Mouse (Mus musculus) left cerebral cortex, postnatal 14 days (tissue): ENCODE measurements around the gene Sectm1a. TPM values are rescaled to one million over a fixed set of nuclear protein-coding genes. Genes with fewer than 3 reads are reported as not detected.
"Not testable (repeated sequence)": the region's sequence is repeated elsewhere in the genome, so short reads cannot be mapped to it uniquely, and the experiment has no call there.

Experiments used
- DNase-seq, 2 experiments: peaks; one replicate each; pipeline ENCODE4 v3.0.0; 2021 to 2022; ENCODE audit warnings: low spot score in 2 of 2, mixed read lengths in 1 of 2
- intact Hi-C: fragments of 180-260 bp; cut with DNase I; formaldehyde crosslinking; loops from one replicate; pipeline ENCODE4 v1.15.1; 2025
- long read RNA-seq, 2 experiments: library from polyadenylated mRNA; stranded (forward); transcript quantifications; one replicate each; pipeline ENCODE4 v2.0.0; 2021
- total RNA-seq, 2 experiments: library from RNA; stranded (reverse); gene quantifications; 2 replicates each; pipeline ENCODE4 v1.2.3; 2021

The Sectm1a gene
- not detected for total RNA-seq
- long read RNA-seq, experiment 1 = 0 reads
- long read RNA-seq, experiment 2 = 0 reads

DNA sequence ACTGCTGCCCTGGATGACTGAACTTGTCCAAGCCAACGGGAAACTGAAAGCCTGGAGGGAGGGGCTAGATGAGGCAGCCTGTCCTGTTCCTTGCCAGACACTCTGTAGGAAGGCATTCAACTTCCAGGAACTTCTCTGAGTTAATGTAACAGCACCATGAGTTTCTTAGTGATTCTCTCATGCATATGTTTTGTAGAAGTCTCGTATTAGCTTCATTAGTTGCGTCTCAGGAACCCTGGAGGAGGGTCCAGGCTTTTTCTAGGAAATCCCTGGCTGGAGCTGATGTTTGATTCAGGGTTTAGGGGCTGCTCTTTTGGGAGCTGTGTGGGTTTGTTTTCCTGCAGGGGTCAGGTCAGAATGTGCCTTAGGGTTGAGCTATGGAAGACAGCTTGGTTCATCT is at the start of gene Sectm1a:
Gene Sectm1a, minus strand, starts transcription at position 101 of the 400 bp plus-strand sequence.
- intact Hi-C loops = no loop called here

DNA sequence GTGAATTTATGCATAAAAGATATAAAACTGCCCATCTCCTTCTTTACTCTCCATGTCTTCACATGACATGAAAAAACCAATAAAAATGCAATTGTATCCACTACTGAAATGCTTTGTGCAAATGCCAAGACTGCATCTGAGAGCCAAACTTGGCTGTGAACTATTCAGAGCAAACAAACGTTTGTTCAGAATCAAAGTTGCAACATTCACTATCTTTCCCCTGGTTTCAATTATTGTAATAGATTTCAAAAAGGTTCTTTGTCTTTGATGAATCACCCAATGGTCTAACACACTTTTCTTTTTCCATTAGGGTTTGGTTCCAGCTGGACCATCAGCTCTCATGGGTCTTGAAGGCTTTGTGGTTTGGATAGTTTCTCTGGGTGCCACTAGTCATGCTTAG is 48.6 kb upstream of the Sectm1a start:
- DNase-seq = no peak
- intact Hi-C loops = no loop called here

More for the DNA sequence above, at the start of gene Sectm1a:
- DNase-seq = no peak

DNA sequence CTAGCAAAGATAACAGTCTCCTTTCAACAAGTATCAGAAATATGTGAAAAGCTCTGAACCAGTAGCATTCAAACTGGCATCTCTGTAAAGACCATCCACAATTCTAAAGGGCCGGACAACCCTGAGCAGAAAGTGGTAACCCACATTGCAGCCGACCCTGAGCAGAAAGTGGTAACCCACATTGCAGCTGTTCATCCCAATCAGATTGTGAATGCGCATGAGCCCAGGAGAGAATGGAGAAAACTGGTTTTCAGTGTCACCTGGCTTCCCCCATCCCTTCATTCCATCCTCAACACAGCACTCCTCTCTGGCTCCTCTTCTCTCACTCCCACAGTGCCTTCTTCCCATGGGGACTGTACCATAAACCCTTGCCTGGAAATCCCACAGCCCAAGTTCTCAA is 46.4 kb upstream of the Sectm1a start:
- no peak for DNase-seq
- intact Hi-C loops = no loop called here

DNA sequence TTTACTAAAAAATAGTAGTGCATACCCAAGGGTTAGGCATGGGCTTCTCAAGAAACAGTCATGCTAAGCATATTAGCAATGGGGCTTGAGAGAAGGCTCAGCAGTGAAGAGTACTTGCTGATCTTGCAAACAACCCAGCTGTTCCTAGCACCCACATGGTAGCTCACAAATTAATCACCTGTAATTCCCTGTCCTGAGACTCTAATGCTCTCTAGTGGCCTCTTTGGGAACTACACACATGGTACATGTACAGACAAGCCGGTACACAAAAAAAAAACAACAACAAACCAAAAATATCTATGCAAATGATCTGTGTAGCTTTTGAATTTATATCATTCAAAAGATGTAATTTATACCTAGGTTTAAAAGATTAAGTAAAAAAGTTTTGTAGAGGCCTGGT is 45.4 kb upstream of the Sectm1a start:
- intact Hi-C loops = no loop called here

DNA sequence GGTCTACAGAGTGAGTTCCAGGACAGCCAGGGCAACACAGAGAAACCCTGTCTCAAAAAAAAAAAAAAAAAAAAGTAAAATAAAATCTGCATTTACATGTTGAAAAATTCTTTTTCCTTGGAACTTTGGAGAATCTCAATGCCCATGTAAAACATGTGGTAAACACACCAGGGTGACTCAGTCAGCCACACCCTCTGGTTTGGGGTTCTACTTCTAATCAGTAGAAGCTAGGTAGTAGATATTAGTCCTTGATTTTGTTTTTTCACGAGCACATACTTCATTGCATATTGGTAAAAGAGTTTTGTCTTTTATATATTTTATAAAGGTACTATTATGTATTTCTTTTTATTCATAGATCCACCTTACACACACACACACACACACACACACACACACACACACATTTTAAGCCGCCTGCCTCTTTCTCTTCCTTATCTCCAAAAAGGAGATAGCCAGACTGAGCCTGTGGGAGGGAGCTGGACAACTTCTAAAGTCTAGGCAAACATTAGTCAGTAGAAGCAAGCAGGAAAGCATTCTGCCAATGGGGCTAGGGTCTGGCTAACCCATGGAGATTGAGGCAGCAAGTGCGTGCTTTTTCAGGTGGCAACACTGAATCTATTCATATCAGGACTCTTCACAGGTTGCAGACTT is 44.6 kb upstream of the Sectm1a start:
- DNase-seq = no peak

More for the DNA sequence above, 45.4 kb upstream of the Sectm1a start:
- DNase-seq = no peak

DNA sequence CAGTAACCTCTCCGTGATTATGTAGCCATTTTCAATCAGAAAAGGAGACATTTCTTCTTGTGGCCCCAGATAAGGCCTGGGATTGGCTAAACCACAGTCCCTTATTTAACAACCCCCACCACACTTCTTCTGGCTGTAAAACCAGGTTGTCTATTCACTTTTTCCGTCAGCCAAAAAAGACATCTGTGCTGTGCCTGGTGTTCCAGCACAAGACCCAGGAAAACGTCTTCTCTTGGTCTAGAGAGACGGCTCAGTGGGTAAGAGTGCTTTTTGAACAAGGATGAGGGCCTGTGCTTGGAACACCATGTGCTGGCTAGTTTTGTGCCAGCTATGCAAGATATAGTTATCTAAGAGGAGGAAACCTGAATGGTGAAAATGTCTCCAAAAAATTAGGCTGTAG is 42.4 kb upstream of the Sectm1a start:
- intact Hi-C loops = no loop called here
- peak in 1 of 2 experiments; percentile 15 for DNase-seq

More for the DNA sequence above, 44.6 kb upstream of the Sectm1a start:
- intact Hi-C loops = no loop called here

DNA sequence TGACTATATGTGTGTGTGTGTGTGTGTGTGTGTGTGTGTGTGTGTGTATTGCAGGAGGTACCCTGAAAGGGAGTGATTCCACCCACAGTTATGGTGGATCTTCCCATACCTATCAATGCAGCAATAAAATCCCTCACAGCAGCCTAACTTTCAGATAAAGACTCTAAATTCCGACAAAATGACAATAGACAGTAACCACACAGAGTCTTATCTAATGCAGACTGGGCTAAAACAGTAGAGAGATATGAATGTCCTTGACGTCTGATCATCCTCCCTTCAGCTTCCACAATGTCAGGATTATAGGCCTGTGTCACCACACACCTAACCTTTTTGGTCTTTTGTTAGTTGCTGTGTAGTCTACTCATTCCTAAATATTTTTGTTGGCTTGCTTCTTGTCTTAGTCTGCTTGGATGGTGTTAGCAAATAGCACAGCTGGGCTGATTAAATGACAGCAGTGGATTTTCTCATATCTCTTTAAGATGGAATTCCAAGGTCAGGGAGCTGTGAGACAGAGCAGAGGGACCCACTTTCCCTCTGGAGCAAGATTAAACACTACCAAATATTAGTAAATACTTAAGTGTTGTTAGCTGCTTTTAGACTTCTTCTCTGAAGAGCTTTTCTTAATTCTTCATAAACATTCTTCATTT is 41.1 kb upstream of the Sectm1a start:
- no peak for DNase-seq
- intact Hi-C loops = no loop called here

DNA sequence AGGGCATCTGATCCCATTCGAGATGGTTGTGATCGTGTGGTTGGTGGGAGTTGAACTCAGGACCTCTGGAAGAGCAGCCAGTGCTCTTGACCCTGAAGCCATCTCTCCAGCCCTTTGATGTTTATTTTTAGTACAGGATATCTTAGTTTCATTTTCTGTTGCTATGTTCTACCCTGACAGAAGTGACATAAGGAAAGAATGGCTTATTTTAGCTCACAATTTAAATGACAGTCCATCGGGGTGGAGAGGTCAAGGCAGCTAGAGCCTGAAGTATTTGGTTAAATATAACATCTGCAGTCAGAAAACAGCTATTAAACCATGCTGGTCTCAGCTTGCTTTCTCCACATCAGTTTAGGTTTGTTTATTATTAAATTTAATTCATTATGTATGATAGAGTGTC is 40.1 kb upstream of the Sectm1a start:
- intact Hi-C loops = no loop called here
- DNase-seq = no peak

DNA sequence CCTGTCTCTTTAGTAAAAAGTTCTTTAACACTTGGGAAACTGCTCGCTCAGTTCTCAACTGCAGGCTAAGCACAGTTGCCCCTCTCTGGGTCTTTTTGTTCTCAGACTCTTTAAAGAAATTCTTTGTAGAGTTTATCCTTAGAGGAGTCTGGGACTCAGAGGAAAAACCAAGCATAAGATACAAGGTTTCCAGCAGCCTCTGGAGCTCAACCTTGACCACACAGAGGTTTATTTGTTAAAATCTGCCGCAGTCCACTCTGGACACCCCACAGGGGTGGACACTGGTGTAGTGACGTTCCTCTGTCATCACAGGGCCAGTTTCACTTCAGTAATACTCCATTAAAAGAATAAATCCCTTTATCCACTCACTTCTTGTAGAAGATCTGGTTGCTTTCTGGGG is 37.6 kb upstream of the Sectm1a start, which contains the start of gene Tex19.2:
Gene Tex19.2, minus strand, starts transcription at position 101 of the 400 bp plus-strand sequence.
- intact Hi-C loops = no loop called here
- no peak for DNase-seq

DNA sequence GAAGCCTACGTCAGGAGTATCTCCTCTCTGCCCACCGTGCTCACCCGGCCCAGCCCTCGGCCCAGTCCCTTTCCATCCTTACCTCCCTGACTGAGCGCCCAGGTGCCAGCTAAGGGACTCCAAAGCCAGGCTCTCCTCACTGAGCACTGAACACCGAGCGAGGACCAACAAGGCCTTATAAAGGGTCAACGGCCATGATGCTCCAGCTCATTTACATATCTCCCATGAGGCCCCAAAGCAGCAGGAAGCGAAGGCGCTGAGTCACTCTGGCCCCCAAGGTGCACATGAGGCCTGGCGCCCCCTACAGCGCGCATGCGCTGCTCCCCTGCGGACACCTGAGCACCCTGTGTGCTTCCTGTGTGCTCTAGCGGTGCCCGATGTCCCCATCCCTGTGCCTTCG is 37.1 kb upstream of the Sectm1a start:
- no peak for DNase-seq
- intact Hi-C loops = no loop called here

DNA sequence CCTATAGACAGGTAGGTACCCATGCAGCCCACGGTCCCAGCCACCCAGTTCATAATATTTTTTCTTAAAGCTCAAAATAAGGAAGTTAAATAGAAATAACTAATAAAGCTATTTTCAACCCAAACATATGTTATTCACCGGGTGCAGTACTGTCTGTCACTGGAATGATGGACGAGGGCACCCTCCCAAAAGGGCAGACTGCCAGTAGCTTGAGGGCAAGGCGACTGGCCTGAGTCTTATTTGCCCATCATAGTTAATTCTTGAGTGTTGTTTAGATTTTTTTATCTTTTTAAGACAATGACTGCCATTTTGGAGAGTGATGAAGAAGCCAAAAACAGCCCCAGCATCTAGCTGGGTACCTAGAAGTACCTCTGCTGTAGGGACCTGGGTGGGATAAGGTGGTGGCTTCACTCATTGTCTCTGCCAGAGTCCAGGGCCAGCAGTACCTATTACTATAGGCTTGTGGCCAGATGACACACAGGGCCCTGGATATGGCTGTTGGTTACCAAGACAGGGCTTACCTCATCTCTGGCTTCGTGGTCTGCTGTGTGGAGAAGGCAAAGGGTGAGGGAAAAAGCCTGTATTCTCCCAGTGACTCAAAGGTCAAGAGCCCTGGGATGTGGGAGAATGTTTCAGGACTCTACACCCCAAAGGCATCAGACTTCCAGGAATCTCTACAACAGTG is 31.2 kb upstream of the Sectm1a start:
- DNase-seq = no peak
- intact Hi-C loops = no loop called here

DNA sequence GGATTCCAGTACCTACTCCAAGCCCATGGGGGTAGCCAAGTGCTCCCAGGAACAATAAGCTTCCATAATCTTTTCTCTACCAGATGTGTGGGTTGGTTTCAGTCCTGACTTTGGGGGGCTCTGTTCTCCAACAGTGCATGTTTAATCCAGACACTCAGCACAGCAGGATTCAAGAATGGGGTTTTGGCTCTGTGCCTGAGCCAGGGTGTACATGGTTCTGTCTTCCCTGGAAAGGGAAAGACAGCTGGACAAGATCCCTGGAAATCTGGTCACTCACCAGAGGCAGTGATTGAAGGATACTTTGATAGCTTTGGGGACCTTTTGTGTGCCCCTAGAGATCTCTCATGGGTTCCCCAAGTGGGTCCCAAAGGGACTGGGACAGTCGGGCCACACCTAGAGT is 30.6 kb upstream of the Sectm1a start:
- DNase-seq = no peak
- intact Hi-C loops = no loop called here

DNA sequence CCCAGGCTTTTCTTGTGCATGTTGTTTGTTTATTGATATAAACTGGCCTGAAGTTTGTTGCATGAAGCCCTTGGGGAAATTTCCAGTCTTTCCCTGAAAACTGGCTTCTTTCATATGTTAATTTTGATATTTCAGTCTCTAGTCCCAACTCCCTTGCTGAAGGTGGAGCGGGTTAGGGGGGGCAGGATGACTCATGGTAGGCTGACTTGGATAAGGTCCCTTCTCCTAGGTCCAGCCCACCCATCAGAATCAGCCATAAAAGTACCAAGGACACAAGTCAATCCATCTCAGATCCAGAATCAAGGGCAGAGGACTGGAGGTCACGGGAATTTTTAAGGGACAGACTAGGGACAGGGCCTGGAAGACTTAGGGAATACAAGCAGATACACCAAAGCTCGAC is 30.0 kb upstream of the Sectm1a start:
- intact Hi-C loops = no loop called here
- no peak for DNase-seq

DNA sequence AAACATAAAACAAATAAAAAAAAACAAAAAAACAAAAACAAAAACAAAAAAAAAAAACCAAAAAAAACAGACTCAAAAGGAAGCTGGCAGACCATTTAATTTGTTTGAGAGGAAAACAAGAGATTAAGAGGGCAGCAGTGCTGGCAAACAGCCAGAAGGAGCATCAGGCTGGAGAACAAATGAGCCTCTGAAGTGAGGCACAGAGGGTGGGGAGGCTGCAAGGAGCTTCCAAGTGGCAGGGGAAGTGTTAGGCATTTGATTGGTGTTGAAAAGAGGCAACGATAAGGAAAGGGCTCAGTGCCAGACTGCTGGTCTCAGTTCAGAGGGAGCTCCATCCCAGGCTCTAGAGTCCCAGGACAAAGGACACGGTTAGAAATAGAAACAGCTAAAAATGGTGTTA is 29.0 kb upstream of the Sectm1a start:
- peak; percentile 18 to 28 for DNase-seq
- intact Hi-C loops = no loop called here

DNA sequence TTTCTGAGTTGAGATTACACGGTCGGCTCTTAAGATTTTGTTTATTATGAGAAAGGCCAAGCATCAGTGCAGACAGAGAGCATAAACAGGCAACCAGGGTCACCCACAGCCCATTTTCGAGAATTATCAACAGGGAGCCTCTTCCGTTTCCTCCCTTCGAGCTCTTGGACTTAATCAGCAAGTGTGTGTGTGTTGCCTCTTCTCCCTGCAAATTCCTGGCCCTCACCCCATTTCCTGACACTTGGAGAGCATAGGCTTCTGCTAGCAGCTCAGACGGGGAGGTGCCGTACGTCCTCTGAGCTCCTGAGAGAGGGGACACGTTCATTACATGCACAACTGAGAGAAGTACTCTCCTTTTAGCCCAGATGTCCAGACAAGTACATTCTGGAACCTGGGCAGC is 27.0 kb upstream of the Sectm1a start:
- DNase-seq = no peak
- intact Hi-C loops = no loop called here

DNA sequence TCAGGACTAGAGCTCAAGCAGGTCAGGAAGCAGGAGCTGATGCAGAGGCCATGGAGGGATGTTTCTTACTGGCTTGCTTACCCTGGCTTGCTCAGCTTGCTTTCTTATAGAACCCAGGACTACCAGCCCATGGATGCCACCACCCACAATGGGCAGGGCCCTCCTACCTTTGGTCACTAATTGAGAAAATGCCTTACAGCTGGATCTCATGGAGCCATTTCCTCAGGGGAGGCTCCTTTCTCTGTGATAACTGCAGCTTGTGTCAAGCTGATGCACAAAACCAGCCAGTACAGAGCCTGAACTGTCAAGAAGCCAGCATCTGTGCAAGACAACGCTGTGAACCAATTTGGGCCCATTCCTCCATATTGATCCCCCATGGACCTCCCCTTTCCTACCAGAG is 26.2 kb upstream of the Sectm1a start:
- DNase-seq, intact Hi-C loops: not testable (repeated sequence)

DNA sequence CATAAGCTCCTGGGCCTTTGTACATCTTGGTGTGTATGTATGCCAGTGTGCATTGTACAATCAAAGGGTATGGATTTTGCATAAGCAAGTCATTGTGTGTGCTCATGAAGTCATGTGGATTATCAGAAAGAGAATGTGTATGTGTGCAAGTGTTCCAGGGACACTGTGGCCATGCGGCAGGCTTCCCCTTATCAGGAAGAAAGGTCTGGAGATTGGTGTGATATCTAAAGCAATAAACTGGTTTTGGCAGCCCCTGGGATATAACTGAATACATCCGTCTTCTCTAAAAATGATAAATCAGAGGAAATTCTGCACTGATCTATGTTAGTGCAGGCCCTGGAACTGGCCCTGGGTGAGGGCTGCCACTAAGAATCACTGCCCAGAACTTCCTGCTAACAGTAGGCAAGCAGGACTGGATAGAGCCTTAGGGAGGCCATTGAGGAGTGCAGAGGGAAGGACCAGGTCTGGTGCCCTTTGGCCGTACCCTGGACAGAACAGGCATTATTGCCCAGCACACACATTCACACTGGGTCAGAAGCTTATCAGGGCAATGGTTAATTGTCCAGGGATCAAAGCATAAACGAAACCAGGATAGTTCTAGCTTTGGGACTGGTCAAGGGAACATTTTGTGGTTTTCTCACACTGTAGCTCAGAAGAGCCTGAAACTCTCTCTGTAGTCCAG is 20.2 kb upstream of the Sectm1a start:
- intact Hi-C loops = no loop called here
- no peak for DNase-seq

DNA sequence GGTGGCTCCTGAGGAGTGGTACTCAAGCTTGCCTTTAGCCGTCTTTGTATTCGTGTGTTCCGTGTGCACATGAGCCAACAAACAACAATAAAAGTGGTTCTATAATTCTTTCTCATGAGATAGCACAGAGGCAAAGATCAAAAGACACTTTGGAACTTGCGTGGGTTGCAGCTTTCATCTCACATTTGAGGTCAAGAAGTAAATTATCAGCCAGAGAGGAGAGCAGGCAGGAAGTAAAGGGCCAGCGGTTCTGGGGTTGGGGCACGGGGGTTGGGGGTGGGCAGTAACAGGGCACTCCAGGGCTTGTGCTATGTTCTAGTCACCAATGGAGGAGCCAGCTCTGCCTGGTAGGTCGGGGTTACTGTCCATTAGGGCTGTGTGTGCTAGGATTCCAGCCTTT is 19.7 kb upstream of the Sectm1a start:
- intact Hi-C loops = no loop called here
- no peak for DNase-seq

DNA sequence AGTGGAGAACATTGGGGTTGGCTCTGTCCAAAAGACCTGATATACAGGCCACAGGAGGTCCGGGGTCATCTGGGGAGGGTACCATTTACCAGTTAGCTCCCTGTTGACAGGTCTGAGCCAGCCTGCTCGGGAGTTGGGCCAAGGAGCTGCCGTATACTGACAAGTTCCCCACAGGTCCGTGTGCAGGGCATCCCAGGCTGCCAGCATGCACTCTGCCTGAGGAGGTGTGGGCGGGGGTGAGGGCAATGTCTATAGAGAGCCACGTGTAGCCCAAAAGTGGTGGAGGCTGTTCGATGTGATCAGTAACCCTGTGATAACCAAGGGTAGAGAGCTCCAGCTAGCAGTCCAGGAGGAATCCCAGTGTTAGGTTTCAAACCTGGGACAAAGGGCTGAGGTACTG is 18.7 kb upstream of the Sectm1a start:
- intact Hi-C loops = no loop called here
- DNase-seq = no peak
